Mouse (Mus musculus): ENCODE data around the gene Bcdin3d. TPM values are rescaled to one million over a fixed set of nuclear protein-coding genes. Genes with fewer than 3 reads are reported as not detected.

Bcdin3d gene
- total RNA-seq (2023) = 1 to 10 TPM; 4.7 to 5.0 TPM

DNA sequence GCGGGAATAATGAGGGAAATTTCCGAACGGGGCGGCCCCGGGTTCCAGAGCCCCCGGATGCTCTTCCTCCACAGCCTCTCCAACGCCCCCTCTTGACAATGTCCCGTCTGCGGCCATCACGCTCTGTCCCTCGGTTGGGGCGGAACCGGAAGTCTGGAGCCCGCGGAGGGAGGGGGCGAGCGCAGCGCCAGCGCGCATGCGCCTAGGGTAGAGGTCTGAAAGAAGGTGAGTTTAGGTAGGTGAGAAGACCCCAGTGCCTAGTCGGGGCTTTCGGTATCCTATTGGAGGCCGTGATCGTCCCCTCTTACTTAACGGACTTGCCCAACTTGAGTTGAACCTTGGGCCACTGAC, at the start of gene Bcdin3d:
Bcdin3d (minus strand) TSS at position 155 of the 351 bp plus-strand sequence.

DNA sequence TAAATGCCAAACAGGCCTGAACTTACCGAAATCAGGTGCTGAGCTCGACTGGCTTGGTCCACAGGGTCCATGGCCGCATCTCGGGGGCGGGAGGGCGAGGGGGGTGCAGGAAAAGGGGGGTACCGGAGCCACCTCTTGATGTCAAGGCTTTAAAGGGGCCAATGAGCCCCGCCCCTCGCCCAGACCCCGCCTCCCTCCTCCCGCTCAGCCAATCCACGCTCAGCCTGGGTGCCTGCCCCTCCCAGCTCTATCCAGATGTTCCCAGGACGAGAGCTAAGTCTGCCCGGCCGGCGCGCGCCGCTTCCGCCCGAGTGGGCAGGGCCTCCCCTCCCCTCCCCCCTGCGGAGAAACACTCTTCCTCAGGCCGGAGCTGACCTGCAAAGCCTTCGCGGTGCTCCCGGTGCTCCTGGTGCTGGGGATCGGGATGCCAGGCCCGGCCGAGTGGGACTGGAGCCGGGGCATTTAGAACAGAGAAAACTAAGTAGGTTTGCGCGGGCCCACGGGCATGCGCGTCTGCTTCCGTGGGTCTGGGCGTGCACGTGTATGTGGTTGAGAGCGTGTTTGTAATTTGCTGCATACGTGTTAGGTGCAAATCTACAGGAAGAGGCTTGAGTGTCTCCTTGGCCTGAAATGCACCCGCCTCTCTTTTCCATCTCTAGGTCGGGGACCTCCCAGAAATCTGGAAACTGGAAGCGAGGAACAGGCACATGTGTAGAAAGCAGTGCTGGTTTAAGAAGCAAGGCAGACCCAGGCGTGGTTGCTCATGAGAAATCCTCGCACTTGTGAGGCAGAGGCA, 16.7 kb downstream of the Bcdin3d start, which contains the start of gene Nckap5l:
Nckap5l (minus strand) TSS at position 143 of the 796 bp plus-strand sequence.

Other genes starting within 250 kb of the Bcdin3d start
- gene Kcnh3, start 249.9 kb downstream of the Bcdin3d start, total RNA-seq (2023) = not detected
- 10 to 100 TPM; 66.7 to 77.6 TPM for gene Mcrs1, start 222.8 kb downstream of the Bcdin3d start, total RNA-seq (2023)
- 1 to 10 TPM; 3.1 to 5.4 TPM for gene Prpf40b, start 179.6 kb downstream of the Bcdin3d start, total RNA-seq (2023)
- gene Fam186b, start 178.8 kb downstream of the Bcdin3d start, total RNA-seq (2023) = not detected
- 1 to 10 TPM; 9.2 to 10.0 TPM for gene Fmnl3, start 104.2 kb downstream of the Bcdin3d start, total RNA-seq (2023)
- 100 to 1,000 TPM; 530 to 551 TPM for gene Tmbim6, start 81.8 kb downstream of the Bcdin3d start, total RNA-seq (2023)
- gene Nckap5l, start 17.0 kb downstream of the Bcdin3d start, total RNA-seq (2023) = 10 to 100 TPM in 1 of 2 experiments, 1 to 10 TPM in 1; 7.6 to 11.4 TPM
- not detected for gene Faim2, start 53.4 kb upstream of the Bcdin3d start, total RNA-seq (2023)
- gene Aqp2, start 104.3 kb upstream of the Bcdin3d start, total RNA-seq (2023) = not detected
- gene Aqp5, start 116.1 kb upstream of the Bcdin3d start, total RNA-seq (2023) = not detected
- gene Aqp6, start 126.7 kb upstream of the Bcdin3d start, total RNA-seq (2023) = not detected
- gene Racgap1, start 176.9 kb upstream of the Bcdin3d start, total RNA-seq (2023) = 10 to 100 TPM; 27.8 to 29.0 TPM
- gene Asic1, start 195.6 kb upstream of the Bcdin3d start, total RNA-seq (2023) = under 1 TPM in 1 of 2 experiments, not detected in 1; 0.29 TPM
- gene Smarcd1, start 227.4 kb upstream of the Bcdin3d start, total RNA-seq (2023) = 10 to 100 TPM; 23.2 to 30.8 TPM
- 1 to 10 TPM in 1 of 2 experiments, not detected in 1; 3.2 TPM for gene Gm17349, start 230.8 kb upstream of the Bcdin3d start, total RNA-seq (2023)
- 10 to 100 TPM; 12.2 to 13.7 TPM for gene Gpd1, start 242.8 kb upstream of the Bcdin3d start, total RNA-seq (2023)